Mouse (Mus musculus) lung, postnatal 14 days (tissue): ENCODE measurements around the gene Sgk1.
A peak's percentile ranks its signal among the peaks of the same experiment; 100 is the strongest.

Source experiments
- DNase-seq: peaks from one replicate; pipeline ENCODE4 v3.0.0; 2021

The Sgk1 gene

GRCm38 (mm10) chr10:21975384-21975783 lies 93.4 kb downstream of the Sgk1 start:
- no peak for DNase-seq

GRCm38 (mm10) chr10:21976253-21976652 lies 94.3 kb downstream of the Sgk1 start:
- peak; percentile 13 for DNase-seq

GRCm38 (mm10) chr10:21978421-21978820 lies 96.4 kb downstream of the Sgk1 start:
- DNase-seq: no peak

- DNase-seq: no peak
These were observed 97.4 kb downstream of the Sgk1 start for GRCm38 (mm10) chr10:21979286-21979965.

GRCm38 (mm10) chr10:21980780-21981435 lies 98.9 kb downstream of the Sgk1 start:
- no peak for DNase-seq

GRCm38 (mm10) chr10:21982303-21982702 lies 100.3 kb downstream of the Sgk1 start:
- DNase-seq: no peak

GRCm38 (mm10) chr10:21988489-21988888 lies 106.5 kb downstream of the Sgk1 start:
- DNase-seq: no peak

- peak; percentile 94 for DNase-seq
These were observed 109.4 kb downstream of the Sgk1 start for GRCm38 (mm10) chr10:21991351-21991840.

- DNase-seq: peak; percentile 72
These were observed 110.2 kb downstream of the Sgk1 start for GRCm38 (mm10) chr10:21991986-21992833.

GRCm38 (mm10) chr10:21992834-21993514 lies 111.0 kb downstream of the Sgk1 start:
- peak; percentile 86 for DNase-seq

GRCm38 (mm10) chr10:21993515-21994373 lies 111.8 kb downstream of the Sgk1 start:
- peak; percentile 77 for DNase-seq

GRCm38 (mm10) chr10:21994431-21994914 lies 112.5 kb downstream of the Sgk1 start:
- peak; percentile 99 for DNase-seq

GRCm38 (mm10) chr10:21995221-21995620 lies 113.2 kb downstream of the Sgk1 start:
- DNase-seq: peak; percentile 73

GRCm38 (mm10) chr10:21995661-21996308 lies 113.8 kb downstream of the Sgk1 start:
- DNase-seq: peak; percentile 90

- no peak for DNase-seq
These were observed 114.9 kb downstream of the Sgk1 start for GRCm38 (mm10) chr10:21996660-21997447.

GRCm38 (mm10) chr10:21997550-21998204 lies 115.7 kb downstream of the Sgk1 start:
- no peak for DNase-seq

GRCm38 (mm10) chr10:21998503-21999180 lies 116.7 kb downstream of the Sgk1 start:
- DNase-seq: no peak

GRCm38 (mm10) chr10:22000491-22001306 lies 118.7 kb downstream of the Sgk1 start:
- no peak for DNase-seq
